Mouse (Mus musculus) brown adipose tissue, adult 24 weeks (tissue): ENCODE data around the gene Gm5127. TPM values are rescaled to one million over a fixed set of nuclear protein-coding genes. Genes with fewer than 3 reads are reported as not detected.

Experiments
- H3K27ac ChIP-seq: fragments of 200-500 bp; replicated peaks from 2 replicates; pipeline ENCODE4 v1.5.1; 2012; ENCODE audit warnings: low read depth, mild to moderate bottlenecking, low read length
- H3K4me1 ChIP-seq: fragments of 200-500 bp; 2 replicates; pipeline ENCODE4 v1.6.1; 2012; ENCODE audit warnings: low read length, mixed read lengths; ENCODE audit not compliant: control insufficient read depth, insufficient read depth, insufficient read length
- H3K4me3 ChIP-seq: fragments of 200-500 bp; 2 replicates; pipeline ENCODE4 v1.5.1; 2012; ENCODE audit warnings: low read depth, mild to moderate bottlenecking, low read length, moderate library complexity; ENCODE audit not compliant: insufficient read depth
- polyA plus RNA-seq: library from polyadenylated mRNA; stranded (reverse); fragments of >200 nt; gene quantifications from 2 replicates; pipeline ENCODE4 v1.2.4, GENCODE M21; 2012; ENCODE audit not compliant: missing spikeins, insufficient read depth, insufficient read length

Gm5127 gene
- not detected in 2 replicates for polyA plus RNA-seq

GRCm38 (mm10) chrX:106582886-106583285 is at the start of gene Gm5127:
Gene Gm5127, plus strand, starts transcription at chrX:106583186.
- H3K4me3 ChIP-seq, result no peak within 1 kb of the TSS
- H3K4me1 ChIP-seq, result no peaks in the 10 kb centered on the region
- H3K27ac ChIP-seq, result no peak within 1 kb of the TSS

DNA sequence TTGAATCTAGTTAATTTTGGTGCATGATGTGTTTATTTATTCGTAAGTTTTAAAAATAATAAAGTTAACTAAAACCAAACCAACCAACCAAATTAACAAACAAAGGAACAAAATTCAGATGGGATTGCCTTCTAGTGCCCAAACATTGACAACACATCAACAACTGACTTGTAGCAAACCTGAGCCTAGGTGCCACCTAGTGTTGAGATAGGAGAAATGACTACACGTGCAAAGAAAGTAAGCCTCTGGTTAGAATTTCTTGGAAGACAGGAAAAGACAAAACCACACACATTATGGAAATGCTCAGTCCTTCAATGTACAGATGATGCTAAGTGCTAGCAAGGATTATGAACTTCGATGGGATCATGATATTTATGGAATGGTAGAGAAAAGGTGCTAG is 46.6 kb upstream of the Gm5127 start:
- Histone ChIP-seq H3K27ac (no peak overlapping the region), H3K4me1 (no peaks in the 10 kb centered on the region), H3K4me3 (no peak overlapping the region)

DNA sequence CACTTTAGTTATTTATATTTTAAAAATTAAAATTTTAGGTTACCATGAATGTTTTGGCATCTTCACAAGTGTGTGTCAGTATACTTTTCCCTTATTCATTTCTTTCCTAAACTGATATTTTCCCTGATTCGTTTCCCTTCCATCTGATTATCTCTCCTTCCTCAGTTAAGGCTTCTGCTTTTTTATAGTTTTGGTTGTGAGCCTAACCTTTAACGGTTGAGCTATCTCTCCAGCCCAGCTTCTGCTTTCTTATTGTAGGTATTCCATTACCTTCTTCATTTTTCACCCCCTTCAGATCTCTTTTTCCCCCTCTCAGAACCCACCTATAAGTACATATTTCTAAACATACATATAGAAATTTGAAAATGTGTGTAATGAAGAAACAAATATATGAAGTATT is 27.5 kb upstream of the Gm5127 start:
- no peaks in the 10 kb centered on the region for H3K4me1 ChIP-seq
- H3K27ac ChIP-seq, result no peak overlapping the region
- H3K4me3 ChIP-seq, result no peak overlapping the region

DNA sequence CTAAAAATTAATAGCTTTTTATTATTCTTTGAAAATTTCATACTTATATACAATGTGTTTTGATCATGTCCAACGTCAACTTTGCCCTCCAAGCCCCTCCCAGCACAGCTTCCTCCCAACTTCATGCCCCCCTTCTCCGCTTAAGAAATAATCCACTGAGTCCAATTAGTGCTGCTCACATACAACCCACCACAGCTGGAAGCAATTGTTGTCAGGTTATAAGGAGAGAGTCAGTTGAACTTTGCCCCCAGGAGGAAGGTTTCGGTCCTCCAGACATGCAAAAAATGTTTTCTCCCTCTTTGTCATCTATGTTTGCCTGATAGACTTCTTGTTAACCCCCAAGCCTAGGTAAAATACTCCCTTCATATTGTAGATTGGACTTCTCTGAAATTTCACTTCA is 4.0 kb upstream of the Gm5127 start:
- Histone ChIP-seq H3K4me3 (no peak overlapping the region), H3K4me1 (no peaks in the 10 kb centered on the region), H3K27ac (no peak overlapping the region)

DNA sequence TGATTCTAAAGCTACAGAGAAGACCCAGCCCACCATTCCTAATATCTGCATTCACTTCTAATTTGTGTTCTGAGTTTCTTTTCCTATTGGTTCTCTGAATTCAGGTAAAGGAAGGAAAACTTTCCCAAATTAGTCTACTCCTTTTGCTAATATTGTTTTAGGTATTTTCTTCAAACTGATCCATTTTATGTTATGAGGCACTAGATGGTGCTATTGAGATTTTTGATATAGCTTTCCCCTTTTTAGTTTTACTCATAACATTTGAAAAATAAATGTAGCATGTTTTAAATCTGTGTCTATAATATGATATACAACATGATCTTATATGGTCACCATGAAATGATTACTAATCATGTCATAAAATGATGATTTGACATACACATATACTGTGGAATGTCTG is 2.6 kb upstream of the Gm5127 start:
- H3K27ac ChIP-seq, result no peak overlapping the region
- no peak overlapping the region for H3K4me3 ChIP-seq
- H3K4me1 ChIP-seq, result no peaks in the 10 kb centered on the region

DNA sequence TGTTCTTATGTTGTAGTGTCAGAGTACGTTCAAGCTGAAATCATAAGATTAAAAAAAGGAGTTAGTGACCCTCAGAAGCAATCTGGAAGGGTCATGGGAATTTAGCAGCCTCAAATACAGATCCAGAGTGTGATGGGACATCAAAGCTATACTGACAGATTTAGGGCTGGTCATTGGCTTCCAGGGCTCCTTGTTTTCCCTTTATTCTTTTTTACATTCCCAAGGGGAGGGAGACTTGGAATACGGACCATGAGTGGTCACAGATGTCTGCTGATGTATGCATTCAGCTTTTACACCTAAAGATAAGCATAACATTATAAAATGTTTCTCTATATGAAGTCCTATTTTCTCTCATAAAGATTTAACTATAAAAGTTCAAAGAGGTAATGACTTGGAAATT is 789 bp upstream of the Gm5127 start:
- H3K4me1 ChIP-seq, result no peaks in the 10 kb centered on the region
- H3K27ac ChIP-seq, result no peak overlapping the region
- no peak overlapping the region for H3K4me3 ChIP-seq

DNA sequence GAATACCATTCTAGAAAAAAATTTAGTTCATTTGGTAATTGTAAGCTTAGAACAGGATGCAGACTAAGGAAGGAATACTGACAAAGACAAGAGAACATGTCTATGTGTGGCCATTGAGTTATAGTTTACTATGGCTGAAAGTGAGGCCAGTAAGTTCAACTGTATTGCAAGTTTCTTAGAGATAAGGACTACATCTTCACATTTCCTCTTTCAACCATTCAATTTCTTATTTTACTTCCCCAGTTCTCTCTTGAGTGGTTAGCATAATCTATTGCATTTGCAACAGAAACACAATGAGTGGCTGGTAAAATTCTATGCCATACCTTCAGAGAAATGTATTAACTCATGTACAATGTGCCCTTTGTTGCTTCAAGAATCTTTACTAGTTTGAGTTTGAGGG is 10.9 kb downstream of the Gm5127 start:
- H3K4me3 ChIP-seq, result no peak overlapping the region
- no peak overlapping the region for H3K27ac ChIP-seq
- H3K4me1 ChIP-seq, result no peaks in the 10 kb centered on the region

DNA sequence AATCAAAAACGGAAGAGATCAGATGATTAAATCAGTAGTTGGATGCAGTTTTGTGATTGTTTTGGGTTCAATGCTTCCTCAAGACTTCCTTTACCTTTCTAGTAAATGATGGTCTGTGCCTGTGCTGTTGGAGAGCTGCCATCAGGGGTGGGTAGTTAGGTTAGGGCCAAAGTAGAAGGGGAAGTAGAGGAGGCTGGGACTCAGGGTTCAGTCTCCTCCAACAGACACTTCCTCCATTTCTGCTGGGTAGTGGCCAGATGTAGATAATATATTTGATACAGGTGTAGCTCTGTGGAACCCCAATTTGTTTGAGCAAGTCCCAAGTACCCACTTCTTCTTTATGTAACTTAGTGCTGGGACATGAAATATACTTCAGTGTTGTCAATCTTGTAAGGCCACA is 12.9 kb downstream of the Gm5127 start:
- no peaks in the 10 kb centered on the region for H3K4me1 ChIP-seq

DNA sequence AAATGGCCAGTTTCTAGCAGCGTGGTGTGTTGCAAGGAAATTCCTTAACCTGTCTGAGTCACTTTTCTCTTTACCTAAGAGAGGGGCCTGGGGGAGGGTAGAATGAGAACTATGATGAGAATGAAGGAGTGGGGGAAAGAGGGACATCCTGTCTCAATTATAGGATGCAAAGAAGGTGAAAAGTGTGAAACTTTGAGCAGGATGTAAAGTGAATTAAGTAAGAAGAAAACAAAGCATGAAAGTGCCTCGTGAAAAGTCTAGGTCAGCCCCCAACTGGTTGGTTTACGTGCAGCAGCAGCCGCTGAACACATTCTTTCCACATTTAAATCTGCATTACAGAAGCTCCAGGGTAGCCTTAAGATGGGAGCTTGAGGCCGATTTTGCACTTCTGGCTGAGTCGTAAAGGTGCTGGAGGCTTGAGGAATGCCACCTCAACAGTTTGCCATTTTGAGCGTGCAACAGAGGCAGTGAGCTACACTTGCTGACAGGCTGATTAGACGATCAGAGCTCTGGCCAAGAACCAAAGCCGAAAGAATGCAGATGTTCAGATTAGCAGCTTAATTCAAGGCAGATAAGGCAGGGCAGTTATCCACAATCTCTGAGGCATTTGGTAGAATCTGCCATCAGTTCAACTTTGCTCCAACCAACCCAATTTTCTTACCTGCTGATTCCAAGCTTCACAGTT is 19.7 kb downstream of the Gm5127 start:
- H3K27ac ChIP-seq, result peak overlapping the region; percentile 24
- H3K4me3 ChIP-seq, result peak overlapping the region; percentile 21
- H3K4me1 ChIP-seq, result no peaks in the 10 kb centered on the region

More for the DNA sequence above, 12.9 kb downstream of the Gm5127 start:
- Histone ChIP-seq H3K4me3 (no peak overlapping the region), H3K27ac (no peak overlapping the region)

DNA sequence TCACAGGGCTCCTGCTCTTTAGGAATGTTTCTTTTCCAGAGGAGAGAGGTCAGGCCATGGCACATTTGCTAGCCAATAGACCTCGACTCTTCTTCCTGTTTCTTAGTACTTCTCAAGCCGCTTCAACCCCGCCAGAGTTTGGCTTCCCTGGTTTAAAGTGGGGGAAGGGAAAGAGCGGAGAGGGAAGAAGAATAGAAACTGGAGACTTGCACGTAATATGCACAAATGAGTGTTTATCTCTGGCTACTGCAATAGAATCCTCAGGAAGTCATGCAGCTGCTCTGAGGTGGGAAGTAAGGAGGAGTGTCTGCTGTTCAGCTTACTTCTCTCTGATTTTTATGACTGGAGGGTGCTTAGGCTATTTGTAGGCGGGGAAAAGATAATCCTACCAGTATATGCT is 20.4 kb downstream of the Gm5127 start, which contains the start of gene Cysltr1:
TSS of gene Cysltr1 (minus strand) at position 294 of the 400 bp plus-strand sequence.
- Histone ChIP-seq H3K27ac (peak within 1 kb of the TSS; percentile 60), H3K4me1 (no peaks in the 10 kb centered on the region), H3K4me3 (peak within 1 kb of the TSS; percentile 21)

GRCm38 (mm10) chrX:106622512-106622911 is 39.5 kb downstream of the Gm5127 start:
- H3K4me3 ChIP-seq, result no peak overlapping the region
- H3K4me1 ChIP-seq, result no peaks in the 10 kb centered on the region
- H3K27ac ChIP-seq, result no peak overlapping the region

DNA sequence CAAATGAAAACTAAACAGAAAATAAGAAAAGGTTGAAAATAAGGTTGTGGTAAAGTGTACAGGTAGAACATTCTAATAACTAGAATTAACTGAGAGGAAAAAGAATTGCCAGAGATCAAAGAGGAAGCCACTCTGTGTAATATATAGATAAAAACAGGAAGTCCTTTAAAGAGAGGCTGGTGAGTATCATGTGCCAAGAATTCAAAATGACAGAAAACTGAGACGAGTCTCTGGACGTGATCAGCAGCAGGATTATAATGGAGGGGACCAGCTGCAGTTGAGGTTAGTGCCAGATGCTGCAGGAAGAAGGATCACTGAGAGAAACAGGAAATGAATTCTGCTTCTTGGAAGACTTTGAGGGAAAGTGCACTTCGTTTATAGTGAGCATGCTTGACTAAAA is 40.7 kb downstream of the Gm5127 start:
- Histone ChIP-seq H3K27ac (no peak overlapping the region), H3K4me1 (no peaks in the 10 kb centered on the region), H3K4me3 (no peak overlapping the region)

- Histone ChIP-seq H3K4me1 (no peaks in the 10 kb centered on the region), H3K27ac (no peak overlapping the region), H3K4me3 (no peak overlapping the region)
Observed at GRCm38 (mm10) chrX:106628514-106628913, 45.5 kb downstream of the Gm5127 start.

GRCm38 (mm10) chrX:106633543-106633942 is 50.6 kb downstream of the Gm5127 start:
- no peaks in the 10 kb centered on the region for H3K4me1 ChIP-seq

DNA sequence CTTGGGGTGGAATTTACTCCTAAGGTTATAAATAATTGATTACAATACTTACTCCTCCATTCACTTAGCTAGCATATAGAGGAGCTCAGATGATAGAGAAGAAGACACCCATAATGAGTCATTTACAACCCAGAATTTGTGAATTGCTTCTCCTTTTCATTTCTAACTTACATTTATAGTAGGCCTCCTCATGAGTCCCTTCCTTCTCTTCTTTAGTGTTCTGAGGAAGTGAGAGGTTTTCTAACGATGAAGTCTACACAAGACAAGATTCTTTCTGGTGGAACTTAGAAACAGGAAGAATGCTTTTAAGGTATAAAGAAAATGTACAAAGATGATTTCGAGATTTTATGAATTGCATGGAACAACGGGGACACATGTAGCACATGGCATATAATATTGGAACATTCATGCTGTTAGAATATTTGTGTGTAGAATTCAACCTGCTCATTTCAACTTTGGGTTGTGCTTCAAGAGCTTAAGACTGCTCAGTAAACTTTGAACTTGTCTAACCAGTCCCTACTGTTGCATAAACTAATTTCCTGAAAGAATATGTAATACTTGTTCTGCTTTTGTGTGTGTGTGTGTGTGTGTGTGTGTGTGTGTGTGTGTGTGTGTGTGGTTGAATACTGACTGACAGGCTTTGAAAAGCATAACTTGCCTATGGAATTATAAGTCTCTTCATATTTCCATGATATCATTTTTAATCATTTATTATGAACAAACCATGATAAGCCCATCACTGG is 52.0 kb downstream of the Gm5127 start:
- no peak overlapping the region for H3K27ac ChIP-seq
- H3K4me1 ChIP-seq, result no peaks in the 10 kb centered on the region
- H3K4me3 ChIP-seq, result no peak overlapping the region

More at GRCm38 (mm10) chrX:106633543-106633942, 50.6 kb downstream of the Gm5127 start:
- Histone ChIP-seq H3K27ac (no peak overlapping the region), H3K4me3 (no peak overlapping the region)

- Histone ChIP-seq H3K27ac (no peak overlapping the region), H3K4me3 (no peak overlapping the region), H3K4me1 (no peaks in the 10 kb centered on the region)
Observed at GRCm38 (mm10) chrX:106662101-106662500, 79.1 kb downstream of the Gm5127 start.
